Mouse (Mus musculus): ENCODE measurements at regions not wholly inside any gene's neighbourhood (a gene's known extent, or its start where the extent isn't known, plus 50 kb on each side); places are given as distances from the start of the nearest gene placed in this dataset.

- no peak for TF ChIP-seq EP300 (IDR thresholded peaks at IDR 0.05; ENCODE audit: low read depth)
- TF ChIP-seq CTCF (IDR thresholded peaks at IDR 0.05; ENCODE audit: low read depth) = peak; percentile 88
Observed at GRCm38 (mm10) chr2:146611886-146612521, 99.9 kb upstream of the Ralgapa2 start.

Measured in liver, embryonic 14.5 days (tissue).